Mouse (Mus musculus) lung, postnatal 36 days (tissue): Measurements from ENCODE around the gene Prss8.
"Not testable (repeated sequence)": the region's sequence is repeated elsewhere in the genome, so short reads cannot be mapped to it uniquely, and the experiment has no call there.

ENCODE experiments used
- DNase-seq: peaks from one replicate; pipeline ENCODE4 v3.0.0; 2022; ENCODE audit warnings: mixed read lengths

The Prss8 gene

DNA sequence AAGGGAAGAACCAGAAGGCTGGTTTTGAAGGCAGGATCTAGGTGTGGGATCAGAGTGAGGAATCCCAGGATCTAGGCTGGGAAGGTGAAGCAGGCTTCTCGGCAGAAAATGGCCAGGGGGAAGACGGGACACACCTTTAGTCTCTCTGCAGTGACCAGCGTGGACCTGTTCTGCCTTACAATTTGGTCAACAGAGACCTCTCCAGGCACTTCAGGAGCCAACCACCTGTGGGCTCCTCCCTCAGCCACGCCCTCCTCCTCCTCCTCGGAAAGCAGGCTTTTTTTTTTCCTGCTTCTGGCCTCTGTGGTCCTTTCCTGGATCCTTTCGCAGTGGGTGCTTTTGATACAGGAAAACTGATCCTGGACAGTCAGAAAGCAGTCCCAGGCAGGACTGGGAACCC, at the start of gene Prss8:
Gene Prss8 (minus strand): TSS at position 182 of the 400 bp plus-strand sequence.
- DNase-seq: peak; percentile 93

DNA sequence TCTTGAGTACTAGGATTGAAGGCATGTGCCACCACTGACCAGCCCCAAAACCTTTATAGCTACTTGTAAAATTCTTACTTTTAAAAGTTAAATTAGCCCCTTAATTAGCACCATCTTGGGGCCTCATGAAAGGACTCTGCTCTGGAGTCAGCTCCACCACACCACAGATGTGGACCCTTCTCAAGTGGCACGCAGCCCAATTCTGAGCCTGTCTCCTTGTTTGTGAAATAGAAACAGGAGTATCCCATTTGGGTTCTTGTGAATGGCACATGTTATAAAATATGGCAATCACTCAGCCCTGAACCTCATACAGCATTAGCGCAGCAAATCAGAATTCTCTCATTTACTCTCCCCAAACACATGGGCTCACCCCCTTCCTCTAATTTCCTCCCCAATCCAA, 49.0 kb upstream of the Prss8 start:
- no peak for DNase-seq

DNA sequence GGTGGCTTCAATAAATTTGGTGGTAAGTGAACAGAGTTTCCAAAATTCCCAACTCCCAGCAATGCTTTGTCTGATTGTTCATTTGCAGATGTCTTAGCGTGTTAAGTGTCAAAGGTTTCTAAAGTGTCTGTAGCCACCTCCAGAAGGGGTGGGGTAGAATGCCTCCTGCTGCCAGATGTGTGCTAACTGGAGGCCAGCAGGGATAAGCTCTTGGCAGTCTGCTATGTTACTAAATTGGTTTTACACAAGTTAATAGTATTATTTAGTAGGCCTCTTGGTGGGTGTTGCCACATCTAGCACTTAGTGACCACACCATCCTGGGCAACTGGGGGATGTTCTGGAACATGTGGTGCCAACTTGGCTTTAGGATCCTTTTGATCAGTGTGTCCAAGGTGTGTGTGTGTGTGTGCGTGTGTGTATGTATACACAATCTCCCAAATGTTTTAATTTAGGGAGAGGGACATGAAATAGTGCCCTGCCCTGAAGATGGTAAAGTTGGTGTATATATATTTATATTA, 44.6 kb upstream of the Prss8 start:
- DNase-seq: no peak

DNA sequence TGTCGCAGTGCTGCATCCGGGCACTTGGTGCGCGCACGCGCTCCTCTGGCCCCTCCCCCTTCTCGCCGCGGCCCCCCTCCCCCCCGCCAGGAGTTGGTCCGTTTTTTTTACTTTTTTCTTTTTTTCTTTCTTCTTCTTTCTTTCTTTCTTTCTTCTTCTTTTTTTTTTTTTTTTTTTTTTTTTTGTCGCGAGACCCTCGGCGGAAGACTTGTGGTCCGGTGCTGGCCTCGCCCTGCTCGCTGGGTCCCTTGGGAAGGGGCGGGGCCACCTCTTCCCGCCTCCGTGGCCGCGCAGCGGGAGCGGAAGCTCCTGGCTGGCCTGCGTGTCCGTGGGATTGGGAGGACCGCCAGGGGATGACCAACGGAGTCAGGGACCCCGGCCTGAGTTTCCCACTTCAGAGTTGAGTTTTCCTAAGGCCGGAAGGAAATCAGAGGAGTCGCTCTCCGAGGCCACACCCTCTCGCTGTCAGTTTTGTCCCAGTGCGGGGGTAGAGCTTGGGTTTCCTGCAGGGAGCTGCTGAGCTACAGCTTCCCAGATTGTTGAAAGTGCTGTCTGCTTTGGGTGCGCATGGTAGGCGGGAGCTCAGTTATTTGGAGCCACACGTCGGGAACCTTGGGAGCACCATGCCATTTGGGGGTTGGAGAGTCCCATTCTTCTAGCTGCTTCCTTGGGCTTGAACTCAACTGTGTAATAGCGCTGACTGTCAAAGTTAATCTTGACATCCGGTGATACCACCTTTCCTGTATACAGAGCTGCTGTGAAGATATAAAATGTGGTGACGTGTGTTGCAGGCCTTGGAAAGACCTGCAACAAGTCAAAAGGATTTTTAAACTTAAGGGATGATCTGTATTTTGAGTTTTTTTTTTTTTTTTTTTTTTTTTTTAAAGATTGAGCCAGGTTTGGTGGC, 38.3 kb upstream of the Prss8 start:
- peak; percentile 82 for DNase-seq

DNA sequence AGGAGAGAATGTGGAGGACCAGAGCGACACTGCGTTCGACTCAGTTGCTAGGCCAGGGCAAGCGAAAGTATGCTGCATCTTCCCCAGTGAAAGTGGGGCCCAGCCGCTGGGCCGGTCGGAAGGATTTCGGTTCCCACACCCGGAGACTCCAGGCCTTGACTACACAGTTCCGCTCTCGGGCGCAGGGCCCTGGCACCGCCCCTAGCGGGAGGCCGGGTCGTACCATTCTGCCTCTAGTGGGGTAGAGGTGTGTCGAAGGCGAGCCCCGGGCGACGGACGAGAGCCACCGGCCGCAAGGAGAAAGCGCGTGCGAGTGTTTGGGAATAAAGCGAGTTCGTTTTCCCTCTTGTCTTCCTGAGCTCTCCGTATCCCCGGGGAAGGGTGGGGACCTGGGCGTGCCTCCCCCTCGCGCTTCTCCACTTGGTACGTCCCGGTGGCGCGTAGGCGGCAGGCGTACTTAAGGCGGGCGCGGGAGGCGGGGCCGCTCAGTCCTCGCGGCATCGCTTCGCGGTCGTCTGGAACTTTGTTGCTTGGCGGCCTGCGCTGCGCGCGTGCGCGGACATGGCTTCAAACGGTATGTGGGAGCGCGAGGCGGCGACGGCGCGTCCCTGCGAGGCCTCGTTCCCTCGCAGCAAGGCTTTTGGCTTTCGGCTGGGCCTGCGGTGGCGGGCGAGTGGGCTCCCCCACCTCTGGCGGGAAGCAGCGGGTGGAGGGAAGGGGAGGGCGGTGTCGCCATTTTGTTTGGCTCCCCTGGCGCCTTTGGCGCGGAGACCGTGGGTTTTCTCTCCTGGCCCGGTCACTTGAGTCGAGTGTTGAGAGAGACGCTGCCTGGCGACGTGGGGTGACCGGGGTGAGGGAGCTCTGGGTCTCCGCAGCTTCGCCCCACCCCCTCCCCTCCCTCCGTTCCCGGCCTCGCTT, 37.4 kb upstream of the Prss8 start, which contains the start of gene Fus:
Gene Fus (plus strand): TSS at position 454 of the 918 bp plus-strand sequence.
- DNase-seq: peak; percentile 95

DNA sequence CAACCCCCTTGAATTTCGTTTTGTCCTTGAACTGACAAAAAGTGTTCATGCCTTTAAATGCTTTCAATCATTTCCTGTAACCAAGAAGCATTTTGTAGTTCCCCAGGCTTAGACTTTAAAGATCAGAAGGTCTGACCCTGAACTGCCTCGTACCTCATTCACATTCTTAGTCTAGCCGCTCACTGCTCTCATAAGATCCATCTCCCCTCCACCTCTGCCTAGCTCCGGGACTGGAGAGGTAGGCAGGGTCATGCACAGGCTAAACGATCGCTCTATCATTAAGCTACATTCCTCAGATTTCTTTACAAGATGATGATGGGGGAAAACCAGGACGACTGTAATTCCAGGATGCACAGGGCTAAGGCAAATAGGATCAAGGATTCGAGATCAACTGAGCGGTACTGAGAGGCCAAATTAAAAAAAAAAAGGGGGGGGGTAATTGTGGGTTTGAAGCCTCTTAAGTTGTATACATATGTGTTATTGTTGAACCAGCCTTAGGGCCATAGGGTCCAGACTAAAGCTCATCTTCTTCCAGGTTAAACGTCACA, 36.5 kb upstream of the Prss8 start:
- no peak for DNase-seq

DNA sequence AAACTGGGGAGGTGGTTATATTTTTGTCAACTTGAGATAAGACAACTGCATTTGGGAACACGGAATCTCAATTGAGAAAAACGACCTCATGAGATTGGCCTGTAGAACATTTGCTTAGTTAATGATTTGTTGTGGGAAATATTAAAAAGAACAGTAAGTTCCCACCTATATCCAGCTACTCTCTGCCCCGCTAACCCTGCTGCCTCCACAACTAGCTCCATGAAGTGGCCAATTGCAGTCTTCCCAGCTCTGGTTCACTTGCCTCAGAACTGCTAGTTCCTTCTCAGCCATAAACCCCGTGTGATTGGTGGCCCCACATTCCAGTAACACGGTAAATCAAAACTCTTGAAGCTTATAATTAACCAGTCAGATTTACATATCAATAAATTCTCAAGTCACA, 29.5 kb upstream of the Prss8 start:
- no peak for DNase-seq

DNA sequence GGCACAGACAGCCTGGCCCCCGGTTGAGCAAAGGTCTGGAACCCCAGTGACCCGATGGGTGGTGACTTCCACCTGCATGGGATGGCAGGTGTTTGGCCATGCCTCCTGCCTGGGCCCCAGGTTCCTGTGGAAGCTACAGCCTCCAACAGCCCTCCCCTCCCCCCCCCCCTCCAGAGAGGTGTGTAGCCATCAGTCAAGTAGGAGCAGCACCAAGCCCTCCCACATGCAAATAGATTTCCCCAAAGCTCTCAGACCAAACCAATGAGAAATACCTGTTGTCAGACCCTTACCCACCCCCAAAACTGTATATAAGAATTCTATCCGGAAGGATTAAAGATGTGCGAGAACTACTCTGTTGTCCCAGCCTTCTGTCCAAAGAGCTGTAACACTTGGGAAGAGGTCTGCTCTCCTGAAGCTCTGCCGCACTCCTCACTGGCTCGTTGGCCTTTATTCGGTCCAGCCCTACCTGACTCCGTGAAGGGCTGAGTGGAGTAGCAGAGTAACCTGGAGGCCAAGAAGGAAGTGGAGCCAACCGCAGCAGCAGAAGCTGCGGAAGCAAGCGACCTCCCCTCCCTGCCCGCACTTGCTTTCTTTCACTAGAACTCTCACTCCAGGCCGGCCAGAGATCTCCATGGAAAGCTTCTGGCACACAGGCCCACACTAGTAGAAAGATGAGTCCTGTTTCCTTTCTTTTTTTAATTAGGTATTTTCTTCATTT, 23.1 kb upstream of the Prss8 start:
- DNase-seq: no peak

DNA sequence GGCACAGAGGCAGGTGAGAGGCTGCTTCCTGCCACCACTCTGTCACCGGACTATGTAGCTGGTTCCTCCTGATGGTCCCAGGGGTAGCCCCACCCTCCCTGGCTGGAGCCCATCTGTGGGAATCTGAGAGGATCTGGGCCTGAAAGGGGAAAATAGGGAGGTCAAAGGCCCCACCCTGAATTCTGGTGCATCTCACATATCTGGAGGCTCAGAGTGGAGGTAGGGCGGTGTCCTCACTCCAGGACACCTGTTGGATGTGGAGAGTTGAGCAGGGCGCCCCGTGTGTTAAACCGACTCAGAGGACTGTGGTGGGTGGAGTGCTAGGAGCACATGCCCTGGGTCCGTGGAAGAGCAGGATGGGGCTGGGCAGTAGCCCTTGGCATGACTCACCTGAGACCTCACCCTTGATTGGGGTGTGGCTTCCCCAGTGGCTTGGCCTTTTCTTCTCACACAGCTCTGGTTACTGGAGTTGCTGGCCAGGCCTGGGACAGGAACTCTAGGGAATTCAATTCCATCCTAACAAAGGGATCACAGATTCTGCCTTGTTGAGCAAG, 16.6 kb upstream of the Prss8 start, which contains the start of gene Prss36:
Gene Prss36 (minus strand): TSS at position 256 of the 554 bp plus-strand sequence.
- DNase-seq: no peak

DNA sequence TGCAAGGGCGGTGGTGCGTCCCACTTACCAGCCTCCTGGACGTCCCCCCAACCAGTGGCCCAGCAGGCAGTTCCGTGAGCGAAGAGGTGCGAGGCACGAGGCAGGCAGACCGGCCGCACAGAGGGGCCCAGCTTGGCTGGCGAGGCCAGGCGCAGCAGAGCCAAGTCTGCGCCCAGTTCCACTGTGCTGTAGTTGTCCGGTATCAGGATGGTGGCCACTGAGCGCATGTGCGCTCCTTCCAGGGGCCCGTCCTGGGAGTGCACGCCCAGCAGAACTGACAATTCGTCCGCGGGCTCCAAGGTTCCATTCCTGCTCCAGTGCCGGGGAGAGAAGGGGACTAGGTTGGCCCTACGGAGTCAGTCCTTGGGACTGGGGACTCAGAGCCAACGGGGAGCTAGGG, 14.7 kb upstream of the Prss8 start:
- DNase-seq: no peak

DNA sequence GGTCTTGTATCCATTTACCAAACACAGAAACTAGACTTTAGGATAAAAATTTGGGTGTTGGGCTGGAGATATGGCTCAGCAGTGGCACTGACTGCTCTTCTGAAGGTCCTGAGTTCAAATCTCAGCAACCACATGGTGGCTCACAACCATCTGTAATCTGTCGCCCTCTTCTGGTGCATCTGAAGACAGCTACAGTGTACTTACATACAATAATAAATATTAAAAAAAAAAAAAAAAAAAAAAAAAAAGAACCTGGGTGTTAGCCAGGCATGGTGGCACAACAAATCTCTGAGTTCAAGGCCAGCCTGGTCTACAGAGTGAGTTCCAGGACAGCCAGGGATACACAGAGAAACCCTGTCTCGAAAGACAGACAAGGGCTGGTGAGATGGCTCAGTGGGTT, 12.2 kb upstream of the Prss8 start:
- DNase-seq: not testable (repeated sequence)

DNA sequence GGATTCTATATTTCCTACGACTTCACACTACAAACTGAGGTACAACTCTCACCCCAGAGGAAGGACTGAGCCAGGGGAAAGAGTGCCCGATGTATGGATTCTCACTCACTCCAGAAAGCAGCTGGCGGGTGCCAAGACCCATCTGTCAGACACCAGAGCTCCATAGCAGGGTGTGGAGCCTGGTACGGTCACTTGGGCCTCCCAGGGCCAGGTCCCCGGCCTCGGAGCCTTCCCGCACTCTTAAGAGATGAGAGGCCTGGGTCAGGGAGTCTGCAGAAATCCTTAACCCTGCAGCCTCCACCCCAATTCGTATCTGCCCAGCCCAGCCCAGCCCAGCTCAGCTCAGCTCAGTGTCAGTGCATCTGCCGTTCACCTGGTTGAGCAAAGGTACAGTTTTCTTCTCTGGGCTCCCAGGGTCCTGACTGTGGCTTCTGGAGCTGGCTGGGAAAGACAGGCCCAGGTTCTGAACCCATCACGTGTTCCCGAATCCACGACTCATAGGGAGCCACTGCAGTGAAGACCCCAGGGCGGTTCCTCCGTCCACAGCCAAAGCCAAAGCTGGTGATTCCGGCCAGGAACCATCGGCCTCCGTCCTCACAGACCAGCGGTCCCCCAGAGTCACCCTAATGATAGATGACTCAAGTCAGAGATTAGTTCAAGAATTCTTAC, 6.4 kb upstream of the Prss8 start:
- DNase-seq: no peak

DNA sequence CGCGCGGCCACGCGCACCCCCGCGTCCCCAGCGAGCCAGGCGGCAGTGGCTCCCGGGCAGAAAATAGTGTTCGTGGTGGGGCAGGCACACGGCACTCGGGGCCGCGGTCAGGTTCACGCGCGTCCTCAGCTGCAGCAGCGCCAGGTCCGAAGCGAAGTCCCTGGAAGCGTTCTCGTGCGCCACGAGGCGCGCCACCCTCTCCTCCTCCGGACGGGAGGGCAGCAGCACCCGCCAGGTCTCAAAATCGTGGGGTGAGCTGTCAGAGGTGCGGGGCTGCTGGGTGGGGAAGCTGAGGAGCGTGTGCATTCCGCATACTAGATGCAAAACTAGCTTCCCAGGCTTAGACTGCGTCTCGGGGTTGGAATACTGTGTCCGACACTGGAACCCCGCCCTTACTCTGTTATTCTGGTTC, 5.8 kb upstream of the Prss8 start:
- DNase-seq: no peak

DNA sequence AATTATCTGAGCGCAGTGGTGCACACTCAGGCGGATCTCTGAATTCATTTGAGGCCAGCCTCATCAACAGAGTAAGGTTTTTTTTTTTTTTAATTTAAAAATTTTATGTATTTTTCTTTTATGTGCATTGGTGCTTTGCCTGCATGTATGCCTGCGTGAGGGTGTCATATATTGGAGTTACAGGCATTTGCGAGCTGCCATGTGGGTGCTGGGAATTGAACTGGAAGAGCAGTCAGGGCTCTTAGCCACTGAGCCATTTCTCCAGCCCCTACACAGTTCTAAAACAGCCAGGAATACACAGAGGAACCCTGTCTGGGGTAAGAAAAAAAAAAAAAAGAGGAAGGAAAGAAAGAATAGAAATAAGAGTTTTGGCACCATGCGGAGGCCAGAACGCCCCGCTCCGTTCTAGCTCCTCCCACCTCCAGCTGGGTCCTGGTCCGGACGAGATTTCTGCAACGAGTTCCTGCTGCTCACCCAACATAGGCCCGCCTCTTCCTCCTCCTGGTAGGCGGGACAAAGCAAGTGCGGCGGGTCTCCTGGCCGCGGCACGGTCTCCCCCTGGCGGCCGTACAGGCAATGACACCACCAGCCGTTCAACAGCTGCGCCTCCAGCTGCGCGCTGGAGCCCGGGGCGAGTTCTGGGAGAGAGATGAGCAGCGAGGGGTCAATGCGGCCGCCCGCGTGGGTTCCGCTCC, 5.3 kb upstream of the Prss8 start:
- peak; percentile 97 for DNase-seq

DNA sequence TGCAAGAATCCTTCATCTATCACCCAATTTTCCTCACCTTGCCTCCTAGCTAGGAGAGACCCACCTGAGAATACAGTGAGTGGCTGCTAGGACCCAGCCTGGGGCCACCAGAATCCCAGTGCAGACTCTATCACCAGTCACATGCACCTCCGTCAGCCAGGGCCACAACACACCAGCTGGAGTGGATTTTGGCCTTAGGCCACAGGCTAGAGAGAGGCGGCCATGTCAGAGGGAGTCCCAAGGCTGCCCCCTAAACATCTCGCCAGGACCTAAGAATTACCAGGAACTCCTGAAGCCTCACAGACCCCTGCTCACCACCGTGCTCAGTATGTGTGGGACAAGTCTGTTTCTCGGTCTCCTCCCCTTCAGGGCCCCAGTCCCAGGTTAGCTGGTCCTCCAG, 4.2 kb upstream of the Prss8 start:
- no peak for DNase-seq

DNA sequence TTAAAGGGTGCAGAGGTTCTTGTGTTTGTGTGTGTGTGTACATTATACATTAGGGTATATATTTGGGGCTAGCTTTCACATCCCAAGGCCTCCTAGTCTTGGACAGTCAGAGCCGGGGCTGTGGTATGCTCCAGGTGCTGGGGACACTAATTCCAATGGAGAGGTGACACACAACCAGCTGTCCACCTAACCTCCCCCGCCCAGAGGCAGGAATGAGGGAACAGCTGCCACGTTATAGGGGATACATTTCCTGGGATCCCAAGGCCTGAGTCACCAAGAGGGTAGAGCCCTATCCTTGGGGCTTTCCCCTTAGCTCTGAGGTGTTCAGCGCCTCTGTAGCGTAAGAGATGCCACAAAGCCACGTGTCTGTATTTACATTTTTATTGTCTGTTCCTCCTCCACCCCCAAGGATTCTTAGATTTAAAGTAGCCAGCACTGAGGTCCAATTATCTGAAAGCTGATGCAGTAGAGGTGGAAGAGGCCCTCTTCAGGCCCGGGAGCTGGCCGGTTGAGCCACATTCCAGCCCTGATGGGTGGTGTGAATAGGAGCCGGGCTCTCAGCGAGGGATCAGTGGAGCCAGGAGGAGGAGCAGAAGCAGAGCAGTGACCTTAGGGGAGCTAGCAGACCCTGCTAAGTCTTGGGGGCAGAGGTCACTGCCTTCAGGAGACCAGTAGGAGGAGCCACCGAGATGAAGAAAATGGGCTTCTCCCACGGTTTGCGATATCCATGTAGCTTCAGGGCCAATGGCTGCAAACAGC, 2.5 kb upstream of the Prss8 start:
- DNase-seq: peak; percentile 84

DNA sequence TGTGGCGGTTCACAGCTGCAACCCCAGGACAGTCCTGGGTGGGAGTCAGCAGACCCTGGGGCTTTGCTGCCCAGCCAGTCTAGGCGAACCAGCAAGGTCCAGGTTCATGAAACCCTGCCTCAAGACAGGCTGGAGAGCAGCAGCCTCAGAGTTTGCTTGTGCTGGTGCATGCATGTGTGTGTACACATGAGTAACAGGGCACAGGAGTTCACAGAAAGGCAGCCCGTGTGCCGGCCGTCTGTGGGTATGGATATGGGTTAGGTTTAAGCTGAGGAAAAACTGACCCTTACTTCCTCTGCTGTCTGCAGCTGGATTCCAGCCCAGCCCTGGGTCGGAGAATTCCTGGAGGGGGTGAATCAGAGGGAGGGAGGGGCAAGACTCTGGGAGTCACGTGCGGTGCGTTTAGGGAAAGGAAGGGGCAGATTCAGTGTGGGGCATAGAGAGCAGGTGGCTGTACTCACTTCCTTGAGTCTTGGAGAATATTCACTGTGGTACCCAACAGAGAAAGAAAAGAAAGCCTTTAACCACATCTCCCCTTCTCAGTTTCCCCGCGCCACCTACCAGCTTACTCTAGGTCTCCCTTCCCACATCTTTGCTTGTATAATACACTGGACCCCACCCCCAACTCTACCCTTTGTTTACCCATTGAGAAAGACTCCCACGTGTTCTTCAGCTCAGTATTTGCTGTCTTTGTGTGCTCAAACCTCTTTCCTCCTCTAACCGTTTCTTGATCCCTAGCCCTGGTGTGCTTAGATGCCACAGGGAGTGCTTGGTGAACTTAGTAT, 1.6 kb upstream of the Prss8 start:
- DNase-seq: peak; percentile 84

DNA sequence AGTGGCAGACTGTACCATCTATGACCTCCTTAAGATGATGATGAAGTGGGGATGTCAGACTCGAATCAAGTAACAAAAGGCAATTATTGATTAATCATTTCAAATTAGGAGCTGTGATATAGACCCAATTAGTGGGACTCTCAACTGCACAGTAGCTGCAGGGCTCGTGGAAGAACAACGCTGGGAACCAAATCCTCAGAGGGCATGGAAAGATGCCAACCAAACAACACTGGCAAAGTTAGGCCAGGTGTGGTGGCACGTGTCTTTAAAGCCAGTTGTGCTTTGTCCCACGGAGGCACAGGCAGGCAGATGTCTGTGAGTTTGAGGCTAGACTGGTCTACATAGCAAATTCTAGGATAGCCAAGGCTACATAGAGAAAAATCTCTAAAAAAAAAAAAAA, 732 bp upstream of the Prss8 start:
- no peak for DNase-seq

DNA sequence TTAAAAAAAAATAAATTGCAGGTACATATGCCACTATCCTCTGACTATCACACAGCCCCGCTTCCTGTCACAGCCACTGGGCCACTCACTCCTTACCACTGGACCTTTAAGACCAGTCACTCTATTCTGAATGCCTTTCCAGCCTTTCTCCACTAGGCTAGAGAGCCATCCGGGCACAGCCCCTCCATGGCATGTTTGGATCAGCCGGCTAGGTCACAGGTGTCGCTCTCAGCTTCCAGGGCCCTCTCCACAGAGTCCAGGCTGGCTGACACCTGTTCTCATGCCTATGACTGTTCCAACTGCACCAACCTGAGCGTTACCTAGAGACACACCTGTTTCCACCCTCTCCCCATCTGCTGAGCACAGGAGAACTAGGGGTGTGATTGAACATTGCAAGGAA, 1.3 kb downstream of the Prss8 start:
- DNase-seq: peak; percentile 51
